Mouse (Mus musculus): ENCODE results near the gene Gm3404. TPM values are rescaled to one million over a fixed set of nuclear protein-coding genes. Genes with fewer than 3 reads are reported as not detected.

Gene Gm3404
- polyA plus RNA-seq (2012; rRNA removed), result not detected in 2 replicates

GRCm38 (mm10) chr5:146525501-146525900 is at the start of gene Gm3404:
TSS of gene Gm3404 (plus strand) at chr5:146525801.

GRCm38 (mm10) chr5:146481665-146482064 is 43.9 kb upstream of the Gm3404 start, which contains the start of gene Gm6408:
TSS of gene Gm6408 (plus strand) at chr5:146481965.

GRCm38 (mm10) chr5:146491063-146491462 is 34.5 kb upstream of the Gm3404 start, which contains the start of gene Gm6370:
TSS of gene Gm6370 (plus strand) at chr5:146491363.

DNA sequence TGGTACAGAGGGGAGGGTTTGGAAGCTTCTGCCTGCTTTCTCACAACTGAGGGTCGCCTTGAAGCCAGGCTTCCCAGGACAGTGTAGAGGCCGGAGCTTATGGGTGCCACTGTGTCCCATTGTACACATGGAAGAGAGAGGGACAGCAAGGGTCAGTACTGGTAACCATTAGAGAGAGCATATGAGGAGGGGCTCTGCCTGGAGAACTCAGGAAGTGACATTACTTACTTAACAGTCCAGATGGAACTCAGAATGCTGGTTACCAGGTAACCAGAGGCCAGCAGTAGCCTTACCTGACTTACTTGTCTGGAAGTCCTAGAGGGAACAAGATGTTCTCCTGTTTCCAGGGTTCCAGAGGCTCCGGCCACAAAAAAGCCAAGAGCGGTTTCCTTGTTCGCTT is 23.5 kb upstream of the Gm3404 start, which contains the start of gene 4930449I24Rik:
4930449I24Rik (plus strand) TSS at position 301 of the 400 bp plus-strand sequence.

DNA sequence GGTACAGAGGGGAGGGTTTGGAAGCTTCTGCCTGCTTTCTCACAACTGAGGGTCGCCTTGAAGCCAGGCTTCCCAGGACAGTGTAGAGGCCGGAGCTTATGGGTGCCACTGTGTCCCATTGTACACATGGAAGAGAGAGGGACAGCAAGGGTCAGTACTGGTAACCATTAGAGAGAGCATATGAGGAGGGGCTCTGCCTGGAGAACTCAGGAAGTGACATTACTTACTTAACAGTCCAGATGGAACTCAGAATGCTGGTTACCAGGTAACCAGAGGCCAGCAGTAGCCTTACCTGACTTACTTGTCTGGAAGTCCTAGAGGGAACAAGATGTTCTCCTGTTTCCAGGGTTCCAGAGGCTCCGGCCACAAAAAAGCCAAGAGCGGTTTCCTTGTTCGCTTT is 11.8 kb upstream of the Gm3404 start, which contains the start of gene Gm3402:
Gm3402 (plus strand) TSS at position 301 of the 400 bp plus-strand sequence.

DNA sequence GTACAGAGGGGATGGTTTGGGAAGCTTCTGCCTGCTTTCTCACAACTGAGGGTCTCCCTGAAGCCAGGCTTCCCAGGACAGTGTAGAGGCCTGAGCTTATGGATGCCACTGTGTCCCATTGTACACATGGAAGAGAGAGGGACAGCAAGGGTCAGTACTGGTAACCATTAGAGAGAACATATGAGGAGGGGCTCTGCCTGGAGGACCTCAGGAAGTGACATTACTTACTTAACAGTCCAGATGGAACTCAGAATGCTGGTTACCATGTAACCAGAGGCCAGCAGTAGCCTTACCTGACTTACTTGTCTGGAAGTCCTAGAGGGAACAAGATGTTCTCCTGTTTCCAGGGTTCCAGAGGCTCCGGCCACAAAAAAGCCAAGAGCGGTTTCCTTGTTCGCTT is 11.7 kb downstream of the Gm3404 start, which contains the start of gene Gm3409:
Gm3409 (plus strand) TSS at position 301 of the 400 bp plus-strand sequence.

GRCm38 (mm10) chr5:146555836-146556235 is 30.2 kb downstream of the Gm3404 start, which contains the start of gene Gm3415:
TSS of gene Gm3415 (plus strand) at chr5:146556136.

Other genes with a start within 250 kb of the Gm3404 start
- gene Wasf3, start 140.8 kb upstream of the Gm3404 start, polyA plus RNA-seq (2012; rRNA removed), result 26.3 and 27.3 TPM in 2 replicates
- 0.09 TPM in 1 of 2 replicates, not detected in the other for gene Gm6408, start 43.8 kb upstream of the Gm3404 start, polyA plus RNA-seq (2012; rRNA removed)
- gene Gm6370, start 34.4 kb upstream of the Gm3404 start, polyA plus RNA-seq (2012; rRNA removed), result not detected in 2 replicates
- gene 4930449I24Rik, start 23.4 kb upstream of the Gm3404 start, polyA plus RNA-seq (2012; rRNA removed), result not detected in 2 replicates
- not detected in 2 replicates for gene Gm3402, start 11.7 kb upstream of the Gm3404 start, polyA plus RNA-seq (2012; rRNA removed)
- not detected in 2 replicates for gene Gm3409, start 11.8 kb downstream of the Gm3404 start, polyA plus RNA-seq (2012; rRNA removed)
- gene Gm3415, start 30.3 kb downstream of the Gm3404 start, polyA plus RNA-seq (2012; rRNA removed), result not detected in 2 replicates
- gene Gpr12, start 59.4 kb downstream of the Gm3404 start, polyA plus RNA-seq (2012; rRNA removed), result 46.4 and 53.1 TPM in 2 replicates